Mouse (Mus musculus) fat pad, adult 2 months (tissue): Measurements from ENCODE around the gene Rad50.

Source experiments
- DNase-seq: peaks from one replicate; pipeline ENCODE4 v3.0.0-alpha.2; 2011; ENCODE audit warnings: low read depth, low spot score; ENCODE audit errors: extremely low read depth

The Rad50 gene

DNA sequence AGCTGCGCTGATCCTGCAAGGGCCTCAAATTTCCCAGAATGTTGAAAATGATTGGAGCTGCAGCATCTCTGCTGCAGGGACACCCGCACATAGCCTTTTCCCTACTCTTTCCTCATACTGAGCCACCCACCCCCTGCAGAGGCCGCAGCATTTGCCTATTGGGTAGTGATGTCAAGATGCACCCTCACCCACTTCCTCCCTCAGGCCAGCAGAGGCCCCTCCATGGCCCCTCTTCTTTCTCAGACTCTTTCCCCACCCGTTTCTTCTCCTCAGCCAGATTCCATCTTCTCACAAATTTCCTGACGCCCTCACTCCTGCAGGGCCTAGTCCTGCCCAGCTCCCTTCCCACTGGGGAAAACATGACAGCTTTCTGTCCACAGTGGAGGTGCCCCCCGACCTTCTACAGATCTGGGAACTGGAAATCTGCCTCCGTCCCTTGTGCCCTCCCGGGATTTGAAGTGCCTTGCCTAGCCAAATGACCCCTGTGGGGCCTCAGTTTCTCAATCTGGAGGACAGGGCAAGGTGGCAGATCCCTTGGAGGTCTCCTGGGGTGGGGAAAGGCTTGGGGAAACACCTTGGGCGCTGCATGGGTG is 71.4 kb downstream of the Rad50 start:
- no peak for DNase-seq

DNA sequence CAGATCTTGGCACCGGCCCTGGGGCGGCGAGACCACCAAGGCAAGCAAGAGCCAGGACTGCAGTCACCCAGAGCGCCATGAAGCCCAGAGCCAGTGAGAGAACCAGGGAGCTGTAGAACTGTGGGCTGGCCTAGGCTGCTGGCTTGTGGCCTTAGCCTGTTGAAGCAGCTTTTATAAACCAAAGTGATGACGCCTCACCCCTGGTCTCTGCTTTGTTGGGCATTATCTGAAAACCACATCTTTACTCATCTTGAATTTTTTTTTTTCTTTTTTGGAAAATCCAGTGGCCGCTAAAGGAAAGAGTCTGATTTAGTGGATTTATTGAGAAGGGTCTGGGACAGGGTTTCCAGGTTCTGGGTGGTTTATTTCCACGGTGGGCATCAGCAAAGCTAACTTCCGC is 72.6 kb downstream of the Rad50 start, which contains the start of gene Il13:
Gene Il13 (minus strand): TSS at position 147 of the 400 bp plus-strand sequence.
- DNase-seq, result no peak

DNA sequence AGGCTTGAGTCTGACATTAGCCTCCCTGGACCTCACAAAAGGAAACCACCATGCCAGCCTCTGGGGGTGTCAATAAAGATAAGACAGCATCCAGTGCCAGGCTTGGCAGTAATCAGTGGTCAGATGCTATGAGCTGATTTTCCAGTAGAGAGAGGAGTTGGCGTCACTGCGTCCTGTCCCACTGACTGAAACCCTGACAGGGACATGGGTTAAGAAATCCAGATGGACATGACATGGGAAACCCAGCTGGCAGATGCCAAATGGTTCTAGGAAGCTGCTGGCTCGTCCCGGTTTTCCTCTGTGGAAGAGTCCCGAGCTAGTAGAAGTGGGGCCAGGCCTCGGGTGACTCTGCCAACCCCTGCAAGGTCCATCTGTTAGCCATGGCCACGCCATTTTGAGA is 73.5 kb downstream of the Rad50 start:
- no peak for DNase-seq

DNA sequence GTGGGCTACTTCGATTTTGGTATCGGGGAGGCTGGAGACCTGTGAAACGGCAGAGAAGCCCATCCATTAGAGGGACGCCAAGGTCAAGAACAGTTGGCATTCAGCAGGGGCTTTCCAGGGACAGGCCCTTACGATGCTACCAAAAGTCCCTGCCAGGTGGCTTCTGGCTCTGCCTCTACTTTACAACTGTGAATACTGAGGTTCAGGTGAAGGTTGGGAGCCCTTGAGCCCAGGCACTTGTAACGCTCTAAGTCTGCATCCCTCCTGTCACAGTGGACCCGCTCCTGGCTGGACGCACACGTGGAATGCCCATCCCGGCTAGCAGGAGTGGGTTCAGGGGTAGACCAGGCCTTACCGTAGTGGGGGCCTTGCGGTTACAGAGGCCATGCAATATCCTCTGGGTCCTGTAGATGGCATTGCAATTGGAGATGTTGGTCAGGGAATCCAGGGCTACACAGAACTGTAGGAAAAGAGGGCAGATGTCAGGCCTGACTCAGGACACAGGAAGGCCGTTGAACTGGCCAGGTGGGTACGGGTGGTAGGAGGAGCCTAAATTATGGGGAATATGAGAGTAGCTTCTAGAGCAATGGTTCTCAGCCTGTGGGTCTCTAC is 74.9 kb downstream of the Rad50 start:
- no peak for DNase-seq

DNA sequence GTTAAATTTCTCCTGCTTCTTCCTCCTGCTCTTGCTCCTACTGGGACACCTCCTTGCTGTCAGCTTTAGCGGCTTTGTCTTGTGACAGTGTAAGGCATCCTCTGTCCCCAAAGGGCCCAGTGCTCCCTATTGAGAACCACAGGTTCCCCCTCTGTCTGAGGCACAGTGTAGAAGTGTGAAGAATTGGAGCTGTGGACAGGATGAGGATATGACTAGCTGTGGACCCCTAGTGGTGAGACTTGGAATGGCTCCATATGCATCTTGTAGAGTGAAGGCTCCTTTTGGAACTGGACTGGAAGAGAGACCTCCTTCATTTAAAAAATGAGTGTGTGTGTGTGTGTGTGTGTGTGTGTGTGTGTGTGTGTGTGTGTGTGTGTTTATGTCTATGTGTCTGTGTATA is 79.3 kb downstream of the Rad50 start:
- DNase-seq, result no peak

DNA sequence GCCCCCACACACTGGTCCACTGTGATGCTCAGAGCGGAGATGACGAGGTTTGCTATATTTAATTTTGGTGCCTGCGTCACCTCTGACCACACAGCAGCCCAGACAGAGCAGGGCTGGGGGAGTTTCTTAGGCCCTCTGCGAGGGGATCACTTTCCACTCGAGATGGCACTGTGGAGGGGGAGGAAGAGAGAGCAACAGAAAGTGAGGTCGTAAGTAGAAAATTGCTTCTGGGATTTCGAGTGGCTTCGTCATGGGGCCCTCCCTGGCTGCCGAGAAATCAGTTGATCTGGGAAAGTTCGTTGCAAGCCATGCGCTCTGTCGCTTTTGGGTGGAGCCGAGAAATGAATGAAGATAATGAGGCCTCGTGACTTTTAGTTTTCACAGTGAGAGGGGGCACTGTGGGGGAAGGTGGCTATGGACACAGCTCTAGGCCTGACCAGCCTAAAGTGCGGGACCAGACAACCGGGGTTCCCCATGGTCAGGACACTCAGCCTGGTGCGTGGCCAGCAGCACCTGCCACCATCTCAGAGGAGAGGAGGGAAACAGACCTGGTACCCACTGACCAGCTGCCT is 80.2 kb downstream of the Rad50 start:
- DNase-seq, result no peak

DNA sequence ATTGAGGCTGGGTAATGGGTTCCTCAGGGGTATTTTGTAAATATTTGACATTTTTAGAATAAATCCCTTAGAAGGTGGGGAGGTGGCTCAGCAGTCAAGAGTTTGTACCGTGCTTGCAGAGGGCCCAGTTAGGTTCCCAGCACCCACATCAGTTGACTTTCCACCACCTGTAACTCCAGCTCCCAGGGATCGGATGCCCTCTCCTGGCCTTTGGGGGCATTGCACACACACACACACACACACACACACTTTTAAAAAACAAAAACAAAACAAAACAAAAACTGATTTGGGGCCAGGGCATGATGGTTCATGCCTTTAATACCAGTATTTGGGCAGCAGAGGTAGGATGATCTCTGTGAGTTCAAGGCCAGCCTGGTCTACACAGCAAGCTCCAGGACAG is 83.0 kb downstream of the Rad50 start:
- no peak for DNase-seq

DNA sequence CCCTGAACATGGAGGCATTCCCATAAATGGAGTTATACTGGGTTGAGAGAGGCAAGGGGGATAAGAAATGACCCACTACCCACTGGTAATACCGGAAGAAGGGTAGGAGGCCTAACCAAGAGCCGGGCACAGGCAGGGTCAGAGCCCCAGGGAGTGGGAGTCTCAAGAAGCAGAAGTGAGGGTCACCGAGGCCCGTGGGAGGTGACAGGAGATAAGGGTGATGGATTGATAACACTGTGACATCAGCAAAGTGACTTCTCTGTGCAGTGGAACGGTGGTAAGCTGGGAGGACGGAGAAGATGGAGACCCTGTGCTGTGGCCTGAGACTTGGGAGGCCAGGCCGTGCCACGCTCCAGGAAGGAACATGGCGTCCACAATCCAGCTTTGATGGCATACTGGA is 83.5 kb downstream of the Rad50 start:
- no peak for DNase-seq

DNA sequence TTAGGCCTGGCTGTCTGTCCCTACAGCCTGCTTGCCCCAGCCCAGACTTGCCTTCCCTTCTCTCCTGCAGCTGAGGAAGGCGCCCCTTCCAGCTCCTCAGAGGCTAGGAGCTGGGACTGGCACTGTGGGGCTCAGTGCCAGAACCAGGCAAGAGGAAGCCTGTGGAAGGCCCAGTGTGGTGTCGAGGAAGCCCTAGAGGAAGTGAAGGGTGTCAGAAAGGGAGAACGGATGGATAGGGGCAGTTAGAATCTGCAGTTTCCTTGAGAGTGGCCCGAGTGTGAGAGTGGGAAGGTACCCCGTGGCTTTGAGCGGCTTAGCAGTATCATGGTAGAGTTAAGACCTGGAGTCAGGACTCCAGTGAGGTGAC is 84.7 kb downstream of the Rad50 start:
- no peak for DNase-seq

DNA sequence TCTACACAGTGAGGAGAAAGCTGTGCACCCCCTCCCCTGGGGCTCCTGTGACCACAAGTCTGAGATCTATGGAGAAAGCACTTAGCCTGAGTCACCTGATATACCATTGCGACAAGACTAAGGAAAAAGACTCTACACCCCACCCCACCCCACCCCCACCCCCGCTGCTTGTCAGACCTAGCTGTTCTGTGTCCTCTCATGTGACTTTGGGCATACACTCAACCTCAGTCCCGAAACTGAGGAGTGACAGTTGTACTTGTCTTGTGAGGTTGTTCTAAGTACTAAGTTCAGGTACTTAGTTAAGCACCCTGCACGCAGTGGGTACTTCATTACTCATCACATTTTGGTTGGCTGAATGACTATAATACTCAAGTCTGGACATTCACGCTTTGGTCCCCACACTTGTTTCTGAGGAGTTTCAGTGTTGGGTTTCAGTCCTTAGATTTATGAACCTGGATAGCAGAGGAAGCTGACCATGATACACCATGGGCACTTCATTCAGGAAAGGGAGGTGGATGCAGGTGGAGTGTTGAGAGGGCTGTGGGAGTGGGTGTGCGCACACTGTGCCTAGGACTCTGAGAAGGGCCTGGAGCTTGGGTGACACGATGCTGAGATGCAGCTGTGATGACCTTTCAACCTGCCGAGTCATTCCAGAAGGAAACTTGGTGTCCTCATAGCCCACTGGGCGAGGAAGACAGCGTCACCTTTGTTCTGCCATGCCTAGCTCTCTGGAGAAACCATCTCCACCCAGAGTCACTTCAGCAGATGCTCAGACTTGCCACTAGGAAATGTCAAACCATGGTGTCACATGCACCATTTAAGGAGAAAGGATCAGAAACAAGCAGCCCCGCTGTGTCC is 85.3 kb downstream of the Rad50 start:
- no peak for DNase-seq

DNA sequence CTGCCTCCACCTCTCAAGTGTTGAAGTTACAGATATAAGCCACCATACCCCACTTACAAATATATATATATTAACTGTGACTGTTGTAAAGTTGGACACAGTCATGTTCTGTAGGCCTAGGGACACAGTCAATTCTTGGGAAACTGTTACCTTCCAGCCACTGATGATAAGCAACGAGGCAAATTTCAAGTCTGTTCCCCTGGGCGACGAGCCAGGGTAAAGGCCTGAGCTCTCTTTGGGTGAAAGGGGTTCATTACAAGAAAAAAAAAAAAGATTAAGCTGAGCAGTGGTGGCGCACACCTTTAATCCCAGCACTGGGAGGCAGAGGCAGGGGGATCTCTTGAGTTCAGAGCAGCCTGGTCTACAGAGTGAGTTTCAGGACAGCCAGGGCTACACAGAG is 87.0 kb downstream of the Rad50 start:
- no peak for DNase-seq

DNA sequence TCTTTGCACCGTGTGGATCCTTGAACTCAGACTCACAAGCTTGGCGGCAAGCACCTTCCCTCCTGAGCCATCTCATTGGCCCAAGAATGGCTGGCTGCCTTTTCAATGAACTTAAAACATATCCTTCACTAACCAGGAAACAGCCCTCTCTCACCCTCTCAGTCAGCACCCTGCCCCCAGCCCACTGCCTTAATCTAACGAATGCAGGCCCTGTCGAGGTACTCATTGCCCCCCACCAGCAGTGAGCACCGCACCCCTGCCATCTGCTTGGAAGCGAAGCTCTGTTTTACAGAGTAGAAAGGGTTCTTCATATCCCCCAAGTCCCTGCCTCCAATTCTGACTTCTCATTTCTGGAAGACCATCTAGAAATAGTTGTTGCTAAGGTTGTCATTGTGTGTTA is 87.7 kb downstream of the Rad50 start:
- no peak for DNase-seq

DNA sequence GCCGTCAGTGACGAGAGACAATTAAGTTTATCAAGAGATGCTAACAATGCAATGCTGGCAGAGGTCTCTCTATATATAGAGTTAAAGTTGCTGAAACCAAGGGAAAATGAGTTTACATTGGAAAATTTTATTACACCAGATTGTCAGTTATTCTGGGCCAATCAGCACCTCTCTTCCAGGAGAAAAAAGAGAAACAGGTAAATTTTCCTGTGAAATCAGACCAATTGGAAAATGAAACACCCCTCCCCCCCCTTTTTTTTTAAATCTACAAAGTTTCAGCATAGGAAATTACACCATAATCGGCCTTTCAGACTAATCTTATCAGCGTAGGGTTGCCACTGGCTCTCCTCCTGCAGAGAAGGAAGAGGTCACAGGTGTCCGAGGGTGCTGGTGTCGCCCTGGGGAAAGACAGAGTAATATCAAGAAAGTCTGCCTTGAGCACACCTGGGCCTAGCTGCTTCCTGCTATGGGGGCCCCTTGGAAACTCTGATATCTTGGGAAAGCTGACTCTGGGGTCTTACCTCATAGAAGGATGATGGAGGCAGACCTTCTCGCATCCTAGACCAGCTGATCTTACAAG is 88.4 kb downstream of the Rad50 start, which contains the start of gene Il4:
Gene Il4 (minus strand): TSS at position 51 of the 580 bp plus-strand sequence.
- DNase-seq, result no peak

DNA sequence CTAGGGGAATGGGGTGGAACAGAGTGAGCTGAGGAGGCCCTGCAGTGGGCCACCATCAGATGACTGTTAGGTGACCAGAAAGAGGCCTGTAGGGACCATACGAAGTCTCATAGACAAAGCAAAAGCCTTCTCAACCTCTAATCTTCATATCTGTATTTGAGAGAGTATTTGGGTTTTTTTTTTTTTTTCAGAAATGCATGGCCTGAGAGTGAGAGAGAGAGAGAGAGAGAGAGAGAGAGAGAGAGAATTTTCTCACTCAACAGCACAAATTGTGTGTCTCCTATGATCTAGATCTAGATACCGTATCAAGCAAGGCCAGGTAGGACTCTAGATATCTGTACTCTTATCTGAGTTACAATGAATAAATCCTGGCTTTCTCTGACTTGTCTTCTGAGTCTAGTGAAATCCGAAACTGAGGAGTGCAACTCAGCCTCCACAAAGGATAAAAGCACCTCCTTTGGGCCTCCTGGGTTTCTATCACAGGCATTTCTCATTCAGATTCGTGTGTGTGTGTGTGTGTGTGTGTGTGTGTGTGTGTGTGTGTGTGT is 89.5 kb downstream of the Rad50 start:
- DNase-seq, result no peak

DNA sequence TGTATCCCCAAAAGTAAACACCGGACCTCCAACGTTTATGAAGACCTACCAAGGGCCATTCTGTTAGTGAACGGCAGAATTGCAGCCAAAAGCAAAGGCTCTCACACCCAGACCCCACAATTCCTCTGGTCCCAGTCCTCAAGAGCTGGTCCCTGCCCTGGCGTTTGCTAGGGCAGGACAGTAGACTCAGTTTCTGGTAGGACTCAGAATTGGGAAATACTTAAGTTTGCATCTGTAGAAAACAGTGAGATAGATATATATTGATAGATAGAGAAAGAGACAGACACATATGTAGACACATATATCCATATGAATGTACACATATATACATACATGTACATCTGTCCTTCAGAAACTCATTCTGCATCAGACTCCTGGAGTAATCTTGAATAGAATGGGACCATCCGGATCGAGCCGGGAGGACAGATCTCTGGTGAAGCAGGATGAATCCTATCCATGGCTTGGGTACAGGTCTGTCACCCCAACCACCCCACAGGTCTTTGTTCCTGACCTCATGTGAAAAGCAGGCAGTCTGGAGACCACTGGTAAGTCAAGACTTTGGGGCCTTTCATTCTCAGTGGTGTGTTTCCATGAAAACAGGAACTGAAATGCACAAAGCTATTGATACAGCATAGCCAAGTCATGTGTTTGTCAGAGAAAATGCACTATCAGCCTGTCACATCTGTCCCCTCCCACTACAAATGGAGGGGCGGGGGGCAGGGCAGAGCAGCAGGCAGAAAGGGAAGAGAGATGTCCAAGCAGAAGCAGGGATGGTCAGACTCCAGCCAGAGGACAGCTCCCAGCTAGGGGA is 90.2 kb downstream of the Rad50 start:
- no peak for DNase-seq

DNA sequence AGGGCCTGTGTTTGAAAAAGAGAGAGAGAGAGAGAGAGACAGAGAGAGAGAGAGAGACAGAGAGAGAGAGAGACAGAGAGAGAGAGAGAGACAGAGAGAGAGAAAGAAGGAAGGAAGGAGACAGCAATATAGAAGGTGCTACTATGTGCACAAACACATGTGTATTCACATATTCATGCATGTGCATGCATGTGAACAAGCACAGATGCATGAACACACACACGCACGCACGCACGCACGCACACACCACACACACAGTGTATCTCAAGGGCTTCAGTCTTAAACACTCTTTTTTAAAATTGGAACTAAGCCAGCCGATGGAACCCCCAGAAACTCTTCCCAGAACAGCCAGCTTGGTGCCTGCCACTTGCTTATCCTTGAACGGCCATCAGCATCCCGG is 91.5 kb downstream of the Rad50 start:
- no peak for DNase-seq

DNA sequence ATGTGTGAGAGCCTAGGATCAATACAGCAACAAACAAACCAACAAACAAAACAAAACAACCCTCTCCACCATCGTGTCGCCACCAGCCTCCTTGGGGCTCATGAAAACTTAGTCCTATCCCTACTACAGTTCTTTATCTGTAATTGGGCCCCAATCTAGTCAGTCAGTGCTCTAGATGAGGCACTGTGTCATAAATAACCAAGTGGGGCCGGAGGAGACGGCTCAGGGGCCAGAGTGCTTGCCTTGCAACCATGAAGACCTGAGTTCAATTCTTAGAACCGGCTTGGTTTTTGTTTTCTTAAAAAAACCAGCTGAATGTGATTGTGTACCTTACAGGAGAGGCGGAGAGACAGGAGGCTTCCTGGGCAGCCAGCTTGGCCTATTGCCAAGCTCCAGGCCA is 91.9 kb downstream of the Rad50 start:
- no peak for DNase-seq

DNA sequence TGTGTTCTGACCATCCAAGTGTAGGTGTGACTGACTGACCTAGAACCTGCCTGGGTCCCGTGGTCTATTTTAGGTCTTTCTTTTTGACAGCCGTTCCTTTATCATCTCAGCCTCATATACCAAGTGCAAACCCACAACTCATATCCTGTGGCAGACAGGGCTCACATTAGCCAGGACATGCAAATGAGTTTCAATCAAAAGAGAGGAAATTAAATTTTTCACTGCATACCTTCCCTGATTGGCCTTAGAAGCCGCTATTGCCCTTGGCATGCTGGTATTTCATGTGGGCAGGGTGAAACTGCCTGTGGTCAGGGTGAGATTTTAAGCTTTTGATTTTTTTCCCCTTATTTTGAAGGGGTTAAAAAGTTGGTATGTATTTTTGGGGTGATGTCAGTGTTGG is 97.4 kb downstream of the Rad50 start:
- no peak for DNase-seq

DNA sequence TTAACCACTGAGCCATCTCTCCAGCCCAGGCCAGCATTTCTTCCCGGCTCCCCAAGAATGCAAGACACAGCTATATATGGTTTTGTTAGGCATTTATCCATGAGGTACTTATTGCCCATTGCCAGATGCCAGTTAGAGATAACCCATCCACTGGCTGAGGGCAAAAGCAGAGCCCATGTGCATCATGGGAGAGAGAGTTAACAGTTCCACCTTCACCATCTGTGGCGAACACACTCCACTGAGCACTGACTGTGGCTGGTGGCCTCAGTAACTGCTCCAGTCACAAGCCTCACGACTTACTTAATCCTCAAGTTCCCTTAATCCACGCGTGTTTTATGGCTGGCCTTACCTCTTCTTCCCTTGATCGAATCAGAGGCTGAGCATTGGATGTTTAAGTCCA is 97.9 kb downstream of the Rad50 start:
- DNase-seq, result no peak

DNA sequence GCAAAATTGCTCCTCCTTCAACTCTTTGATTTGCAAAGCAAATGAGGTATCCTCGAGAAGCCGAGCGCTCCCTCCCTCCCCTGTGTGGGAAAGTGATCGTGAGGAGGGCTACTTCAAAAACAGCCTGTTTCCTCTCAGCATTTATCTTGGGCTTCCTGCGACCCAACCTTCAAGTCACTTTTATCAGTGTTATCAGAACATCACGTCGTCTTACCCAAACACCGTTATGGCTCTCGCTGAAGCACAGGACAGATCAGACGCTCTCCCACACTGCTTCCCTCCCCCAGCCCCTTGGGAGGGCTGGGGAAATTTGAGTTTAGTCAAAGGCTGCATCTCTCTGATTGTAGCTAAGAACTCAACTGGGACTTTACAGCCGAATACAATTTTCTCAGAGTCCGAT is 101.5 kb downstream of the Rad50 start:
- DNase-seq, result no peak
